In genomic region chr4:46556933-46557332, GRCm38 (mm10) we compare ENCODE assay signal across 20 mouse cellular contexts. TPM values are rescaled to one million over a fixed set of nuclear protein-coding genes. Genes with fewer than 3 reads are reported as not detected.
DNase-seq lines count a peak whose midpoint lies in the region; ATAC-seq and TF ChIP-seq lines count a peak whose summit lies in the region.
"Had no signal": no experiment of that assay in that cellular context is flagged by ENCODE, and none has a peak within 500 bp of the region (broad histone marks: within the 10 kb centered on the region; RNA-seq: fewer than 3 reads in every experiment).

No protein-coding gene starts in this region.

- WGBS in heart, embryonic 10.5 days, result 74% methylated on average over 3 of the region's 3 CpGs
- WGBS in intestine, postnatal 0 days, result 49% methylated on average over 3 of the region's 3 CpGs

- TF ChIP-seq CTCF in intestine, postnatal 0 days (IDR thresholded peaks at IDR 0.05; ENCODE audit: low read depth), result no peak

- H3K4me1 ChIP-seq in heart, embryonic 10.5 days, result peaks cover 4% of the 10 kb centered on the region
- peaks cover 18% of the 10 kb centered on the region; the same call in 1 of the 2 replicates for H3K4me1 ChIP-seq in intestine, postnatal 0 days (replicated peaks; ENCODE audit: control insufficient read depth, insufficient read depth, low read length)
- H3K4me1 ChIP-seq: embryonic facial prominence, embryonic 12.5 days; forebrain, embryonic 15.5 days had no signal

- 0 out of 2 replicates have a peak, but pooled peaks cover 5% of the 10 kb centered on the region for H3K27me3 ChIP-seq in heart, embryonic 10.5 days (ENCODE audit: insufficient read depth, poor library complexity, severe bottlenecking)
- no peaks in the 10 kb centered on the region for H3K27me3 ChIP-seq in intestine, postnatal 0 days (replicated peaks; ENCODE audit: control insufficient read depth, insufficient read depth, low read length)
- H3K27me3 ChIP-seq: embryonic facial prominence, embryonic 12.5 days; forebrain, embryonic 15.5 days had no signal

- H3K36me3 ChIP-seq in heart, embryonic 10.5 days, result no peaks in the 10 kb centered on the region
- H3K36me3 ChIP-seq in intestine, postnatal 0 days (ENCODE audit: control insufficient read depth, insufficient read depth), result peaks cover 2% of the 10 kb centered on the region; the same call in 1 of the 2 replicates
- H3K36me3 ChIP-seq: embryonic facial prominence, embryonic 12.5 days; forebrain, embryonic 15.5 days; heart, embryonic 12.5 days; hindbrain, embryonic 10.5 days had no signal

- H3K4me2 ChIP-seq in intestine, postnatal 0 days (replicated peaks; ENCODE audit: low read depth), result no peak overlapping the region
- H3K4me2 ChIP-seq: embryonic facial prominence, embryonic 12.5 days; forebrain, embryonic 15.5 days; heart, embryonic 12.5 days; hindbrain, embryonic 14.5 days had no signal

- no peak overlapping the region for H3K9ac ChIP-seq in intestine, postnatal 0 days (ENCODE audit: low read depth, low read length)
- H3K9ac ChIP-seq: embryonic facial prominence, embryonic 12.5 days; forebrain, embryonic 15.5 days; heart, embryonic 12.5 days; hindbrain, embryonic 14.5 days had no signal

- no peak overlapping the region for H3K4me3 ChIP-seq in heart, embryonic 10.5 days
- no peak overlapping the region for H3K4me3 ChIP-seq in intestine, postnatal 0 days (ENCODE audit: low read depth, low read length)
- H3K4me3 ChIP-seq: embryonic facial prominence, embryonic 12.5 days; forebrain, embryonic 15.5 days; heart, adult 2 months; heart, embryonic 12.5 days; hindbrain, embryonic 10.5 days had no signal

- H3K9me3 ChIP-seq in heart, embryonic 10.5 days, result no peaks in the 10 kb centered on the region
- no peaks in the 10 kb centered on the region for H3K9me3 ChIP-seq in intestine, postnatal 0 days (ENCODE audit: control insufficient read depth)
- H3K9me3 ChIP-seq: embryonic facial prominence, embryonic 12.5 days; forebrain, embryonic 15.5 days; G1E; heart, embryonic 12.5 days; hindbrain, embryonic 10.5 days had no signal

- no peak for ATAC-seq in intestine, postnatal 0 days
- ATAC-seq: forebrain, embryonic 15.5 days had no signal

- H3K27ac ChIP-seq in heart, embryonic 10.5 days, result no peak overlapping the region
- H3K27ac ChIP-seq in intestine, postnatal 0 days (ENCODE audit: low read depth, low read length), result peak overlapping the region; percentile 92
- H3K27ac ChIP-seq: embryonic facial prominence, embryonic 12.5 days; forebrain, embryonic 15.5 days; heart, adult 2 months; hindbrain, embryonic 10.5 days; hindbrain, embryonic 14.5 days had no signal

- peak; percentile 70 for DNase-seq in heart, adult 11 months
- no peak for DNase-seq in heart, embryonic 10.5 days (ENCODE audit: low spot score)
- DNase-seq in CD4-positive, CD25-positive, alpha-beta regulatory T cell, adult 2 months (ENCODE audit: low read depth, low spot score), result peak; percentile 68
- peak; percentile 70 for DNase-seq in induced T-regulatory cell, adult 2 months (ENCODE audit: low read depth)
- DNase-seq in right cerebral cortex, postnatal 10 days (ENCODE audit: low spot score in 2 of 2), result no peak
- DNase-seq in gastrocnemius, adult 18-20 months (ENCODE audit: low spot score), result no peak
- DNase-seq in thymus, adult 18-20 months, result no peak
- DNase-seq: adrenal gland, postnatal 14 days; cerebellum, adult 11-12 months; cerebellum, adult 9-10 months; cerebellum, postnatal 25 days; gastrocnemius, postnatal 10 days; heart, adult 2 months had no signal

RNA-seq across cellular contexts. Expression of gene Trim14, which starts 21.0 kb away (rescaled TPM):
- polyA plus RNA-seq in heart, embryonic 10.5 days (2016; fragmentation: Nextera tagmentation; extraction: Ambion mirVana), result 0.86 and 2.4 TPM in 2 replicates
- polyA plus RNA-seq in intestine, postnatal 0 days (2015; fragmentation: Nextera tagmentation; extraction: Ambion mirVana), result 14.1 and 15.7 TPM in 2 replicates
- under 1 TPM; 0.50 to 0.76 TPM for total RNA-seq in gastrocnemius, adult 18-20 months (2021)

RNA-seq across cellular contexts. Expression of gene Coro2a, which starts 45.1 kb away (rescaled TPM):
- 0.89 and 1.4 TPM in 2 replicates for polyA plus RNA-seq in heart, embryonic 10.5 days (2016; fragmentation: Nextera tagmentation; extraction: Ambion mirVana)
- 53.0 and 59.7 TPM in 2 replicates for polyA plus RNA-seq in intestine, postnatal 0 days (2015; fragmentation: Nextera tagmentation; extraction: Ambion mirVana)
- under 1 TPM; 0.11 to 0.26 TPM for total RNA-seq in gastrocnemius, adult 18-20 months (2021)

Comparison
In these comparisons a context has a peak if more than half of its experiments do, and no peak if none do; other contexts are left out.
1. DNase-seq: peak in heart, adult 11 months (single experiment), CD4-positive, CD25-positive, alpha-beta regulatory T cell, adult 2 months (single experiment) and induced T-regulatory cell, adult 2 months (single experiment); none in heart, embryonic 10.5 days (single experiment), right cerebral cortex, postnatal 10 days (0 of 2), gastrocnemius, adult 18-20 months (single experiment) and thymus, adult 18-20 months (0 of 2).
2. RNA of gene Coro2a, which starts 45.1 kb away (polyA plus RNA-seq): 53.0 to 59.7 TPM in intestine, postnatal 0 days; 0.89 to 1.4 TPM in heart, embryonic 10.5 days; every median in the first group is over 10 times any median in the second.